Mouse (Mus musculus) cerebellum, adult (tissue): ENCODE results near the gene Gm10447.
A peak's percentile ranks its signal among the peaks of the same experiment; 100 is the strongest.

ENCODE experiments used
- ATAC-seq: cut with Nextera tagmentation; 2 replicates; pipeline ENCODE4 v1.9.2; 2017; ENCODE audit warnings: mild to moderate bottlenecking, moderate library complexity, mixed read lengths; ENCODE audit not compliant: insufficient number of reproducible peaks, low FRiP score, low TSS enrichment

Gene Gm10447

DNA sequence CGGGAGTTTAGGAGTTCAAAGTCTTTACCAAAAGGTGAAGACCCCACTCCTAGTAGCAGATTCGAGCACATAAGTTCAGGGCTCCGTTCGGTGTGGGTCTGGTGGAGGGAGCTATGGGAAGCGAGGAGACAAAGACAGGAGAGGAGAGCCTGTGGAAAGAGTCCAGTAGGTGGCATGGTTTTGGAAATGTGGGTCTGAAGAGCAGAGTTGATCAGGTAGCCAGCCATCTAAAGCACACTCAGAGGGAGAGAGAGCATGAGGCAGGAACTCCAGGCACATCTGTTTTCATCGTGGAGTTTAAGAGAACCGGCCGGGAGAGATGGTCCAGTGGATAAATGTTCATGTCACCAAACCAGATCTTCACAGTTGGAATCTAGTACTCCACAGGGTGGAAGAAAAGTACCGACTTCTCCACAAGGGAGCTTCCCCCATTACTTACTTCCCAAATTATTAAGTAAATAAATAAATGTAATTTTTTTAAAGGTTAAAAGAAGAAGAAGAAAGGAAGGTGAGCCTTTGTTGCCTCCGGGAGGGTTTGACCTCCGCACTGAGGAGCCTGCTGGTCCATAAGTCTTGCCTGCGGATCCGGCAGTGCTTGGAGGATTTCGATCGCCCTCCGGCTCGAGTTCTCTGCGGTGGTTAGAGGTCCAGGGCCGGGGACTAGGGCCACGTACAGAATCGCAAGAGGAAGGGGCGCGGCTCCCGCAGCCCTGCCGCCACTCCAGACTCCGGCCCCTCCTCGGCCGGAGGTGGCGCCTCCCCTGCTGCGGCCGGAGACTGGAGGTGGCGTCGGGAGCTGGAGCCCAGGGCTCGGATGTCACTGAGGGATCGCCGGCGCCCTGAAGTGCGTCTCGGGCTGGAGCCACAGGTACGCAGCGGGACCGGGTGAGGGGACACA is at the start of gene Gm10447, which contains the start of gene Shroom1:
Gene Gm10447, minus strand, starts transcription at position 637 of the 898 bp plus-strand sequence.
Gene Shroom1, plus strand, starts transcription at position 732 of the 898 bp plus-strand sequence.
- ATAC-seq = no peak

DNA sequence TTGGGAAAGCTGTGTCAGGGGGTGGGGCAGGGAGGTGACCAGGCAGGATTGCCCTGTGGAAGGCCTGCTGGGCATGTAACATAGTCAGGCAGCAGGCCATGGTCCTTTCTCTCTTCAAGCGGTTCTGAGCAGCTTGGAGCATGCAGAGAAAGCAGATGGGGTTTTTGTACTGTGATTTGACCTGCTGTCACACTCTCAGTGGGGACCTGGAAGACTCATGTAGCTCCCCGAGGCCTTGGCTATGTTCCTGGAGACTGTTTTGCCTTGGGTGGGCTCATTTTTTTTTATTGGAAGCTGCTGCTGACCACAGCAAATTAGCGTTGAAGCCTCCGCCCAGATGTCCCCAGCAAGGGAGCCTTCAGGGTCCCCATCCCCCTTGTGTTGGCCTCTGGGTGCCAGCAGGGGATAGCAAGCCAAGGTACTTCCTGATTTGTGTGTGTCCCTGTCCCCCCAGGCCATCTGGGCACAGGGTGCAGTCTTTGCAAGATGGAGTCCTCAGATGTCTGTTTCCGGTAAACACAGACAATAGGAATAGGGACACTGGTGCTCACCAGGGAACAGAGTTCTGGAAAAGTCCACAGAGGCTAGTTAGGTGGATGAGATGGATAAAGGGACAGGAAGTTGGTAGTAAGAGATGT is 48.2 kb upstream of the Gm10447 start:
- peak; percentile 85 for ATAC-seq

DNA sequence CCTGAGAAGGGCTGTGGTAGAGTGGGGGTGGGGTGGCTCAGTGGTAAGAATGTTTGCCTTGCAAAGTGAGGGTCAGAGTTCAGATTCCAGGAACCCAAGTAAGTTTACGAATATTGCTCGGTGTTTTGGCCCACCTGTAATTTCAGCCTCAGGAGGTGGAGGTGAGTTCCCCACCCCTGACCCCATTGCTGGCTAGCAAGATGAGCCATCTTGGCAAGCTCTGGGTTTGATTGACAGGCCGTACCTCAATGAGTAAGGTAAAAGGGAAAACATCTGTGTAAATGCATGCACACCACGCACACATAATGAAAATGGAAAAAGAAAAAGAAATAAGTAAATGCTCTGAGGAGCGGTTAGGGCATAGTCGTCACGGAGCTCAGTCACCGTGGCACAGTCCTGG is 47.5 kb upstream of the Gm10447 start:
- ATAC-seq = no peak

DNA sequence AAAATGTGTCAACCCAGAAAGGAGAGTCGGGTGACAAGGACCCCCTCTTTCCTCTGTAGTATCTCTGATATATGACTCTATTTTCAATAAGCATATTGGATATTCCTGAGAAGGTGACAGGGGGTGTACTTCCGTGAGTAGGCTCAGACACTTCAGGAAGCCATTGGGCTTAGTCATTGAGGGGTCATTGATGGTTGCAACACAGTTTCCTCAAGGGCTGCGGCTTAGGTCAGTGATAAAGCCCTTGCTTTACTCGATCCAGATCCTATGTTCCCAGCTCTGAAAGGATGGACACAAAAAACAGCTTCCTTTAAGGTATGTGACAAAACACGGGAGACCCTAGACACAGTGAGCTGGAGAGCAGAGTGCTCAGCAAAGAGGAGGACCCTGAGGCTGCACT is 46.8 kb upstream of the Gm10447 start:
- ATAC-seq = no peak

DNA sequence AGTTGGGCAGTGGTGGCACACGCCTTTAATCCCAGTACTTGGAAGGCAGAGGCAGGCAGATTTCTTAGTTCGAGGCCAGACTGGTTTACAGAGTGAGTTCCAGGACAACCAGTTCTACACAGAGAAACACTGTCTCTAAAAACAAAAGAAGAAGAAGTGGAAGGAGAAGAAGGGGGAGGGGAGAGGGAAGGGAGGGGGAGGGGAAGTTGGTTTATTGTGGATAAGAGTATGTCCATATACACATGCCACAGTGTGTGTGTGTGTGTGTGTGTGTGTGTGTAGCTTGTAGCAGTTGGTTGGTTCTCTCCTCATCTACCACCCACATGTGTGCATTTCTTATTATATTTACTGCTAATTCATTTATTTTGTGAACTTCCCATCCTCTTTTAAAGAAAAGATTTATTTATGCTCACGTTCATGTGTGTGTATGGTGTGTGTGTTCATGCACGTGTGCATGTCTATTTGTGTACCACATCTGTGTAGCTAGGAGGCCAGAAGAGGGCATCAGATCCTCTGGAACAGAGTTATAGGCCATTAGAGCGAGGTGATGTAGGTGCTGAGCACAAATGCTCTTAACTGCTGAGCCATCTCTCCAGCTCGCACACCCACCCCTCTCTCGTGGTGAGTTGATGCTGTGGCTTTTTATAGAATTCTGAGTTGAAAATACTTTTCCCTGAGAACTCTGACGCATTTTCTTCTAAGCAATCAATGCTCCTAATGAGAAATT is 45.3 kb upstream of the Gm10447 start:
- no peak for ATAC-seq

DNA sequence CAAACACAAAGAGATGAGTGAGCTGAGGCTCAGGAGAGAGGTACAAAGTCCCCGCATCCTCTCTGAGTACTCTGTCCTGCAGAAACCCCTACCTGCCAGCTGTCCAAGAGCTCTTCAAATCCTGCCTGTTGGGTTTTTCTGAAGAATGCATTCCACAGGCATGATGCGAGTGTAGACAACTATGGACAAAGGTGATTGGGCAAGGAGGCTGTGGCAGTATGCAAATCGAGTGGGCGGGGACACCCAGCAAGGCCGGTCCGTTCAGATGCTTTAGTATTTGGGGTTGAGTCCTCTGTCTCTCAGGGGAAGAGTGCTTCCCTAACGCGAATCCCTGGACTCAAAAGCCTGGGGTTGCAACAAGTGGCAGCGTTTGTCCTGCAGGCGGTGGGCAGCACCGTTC is 43.7 kb upstream of the Gm10447 start:
- no peak for ATAC-seq

DNA sequence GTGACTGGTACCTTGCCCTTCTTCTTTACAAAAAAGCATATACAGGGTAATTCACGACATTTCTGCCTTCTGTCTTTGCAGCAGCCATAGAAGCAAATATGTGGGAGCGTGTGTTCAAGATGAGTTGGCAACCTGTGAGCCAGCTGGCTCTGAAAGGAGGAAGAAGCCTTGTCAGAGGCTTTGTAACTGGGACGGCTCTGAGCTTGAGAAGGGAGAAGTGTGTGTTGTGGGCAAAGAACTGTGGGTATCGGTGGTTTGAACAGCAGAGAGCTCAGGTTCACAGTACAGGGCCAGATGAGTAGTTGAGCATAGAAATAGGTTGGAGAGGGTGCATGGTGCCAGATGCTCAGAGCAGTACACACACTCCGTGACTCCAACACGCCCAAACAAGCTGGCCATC is 40.0 kb upstream of the Gm10447 start:
- no peak for ATAC-seq

DNA sequence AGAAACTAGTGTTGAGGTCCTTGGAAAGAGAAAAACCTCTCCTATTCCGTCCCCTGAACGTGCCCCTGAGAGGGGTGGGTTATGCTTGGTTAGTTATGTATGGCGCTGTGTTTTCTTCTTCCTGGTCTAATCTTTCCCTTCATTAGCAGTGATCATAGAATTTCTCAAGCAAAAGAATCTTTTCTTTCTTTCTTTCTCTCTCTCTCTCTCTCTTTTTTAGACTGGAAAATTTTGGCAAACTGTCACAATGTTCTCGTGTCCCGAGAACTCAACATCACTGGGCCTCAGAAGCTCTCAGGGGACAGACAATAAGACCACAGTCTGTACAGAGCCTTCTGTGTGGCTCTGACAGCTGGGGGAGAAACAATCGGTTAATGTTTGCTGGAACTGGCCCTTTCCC is 38.5 kb upstream of the Gm10447 start:
- ATAC-seq = no peak

DNA sequence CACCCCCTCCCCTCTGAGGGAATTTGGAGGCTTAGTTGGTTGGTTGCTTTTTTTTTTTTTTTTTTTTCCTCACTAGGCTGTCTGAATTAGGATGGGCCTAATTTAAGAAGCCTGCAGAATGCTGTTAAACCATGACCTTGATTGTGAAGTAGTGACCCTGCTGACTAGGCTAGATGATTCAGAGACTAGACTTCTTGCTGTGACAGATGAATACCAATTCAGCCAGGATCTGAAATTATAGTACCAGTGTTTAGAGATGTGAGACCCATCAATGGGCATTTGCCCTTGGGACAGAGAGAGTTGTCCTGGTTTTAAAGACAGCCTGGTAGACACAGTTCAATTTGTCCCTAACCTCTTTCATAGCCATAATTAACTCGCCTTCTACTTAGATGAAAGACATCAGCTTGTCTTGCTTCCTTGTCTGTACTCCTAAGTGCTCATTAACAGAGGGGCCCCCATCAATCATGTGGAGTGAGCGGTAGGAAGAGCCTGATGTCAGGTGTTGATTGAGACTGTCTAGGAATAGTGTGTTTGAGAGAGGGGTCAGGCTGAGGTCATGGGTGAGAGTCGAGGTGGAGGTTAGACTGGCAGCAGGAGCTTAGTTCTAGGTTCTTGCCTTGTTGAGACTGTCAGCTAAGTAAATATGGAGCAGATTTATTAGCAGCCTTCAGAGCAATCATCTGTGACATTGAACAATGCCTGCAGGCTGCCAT is 36.5 kb upstream of the Gm10447 start:
- ATAC-seq = no peak

DNA sequence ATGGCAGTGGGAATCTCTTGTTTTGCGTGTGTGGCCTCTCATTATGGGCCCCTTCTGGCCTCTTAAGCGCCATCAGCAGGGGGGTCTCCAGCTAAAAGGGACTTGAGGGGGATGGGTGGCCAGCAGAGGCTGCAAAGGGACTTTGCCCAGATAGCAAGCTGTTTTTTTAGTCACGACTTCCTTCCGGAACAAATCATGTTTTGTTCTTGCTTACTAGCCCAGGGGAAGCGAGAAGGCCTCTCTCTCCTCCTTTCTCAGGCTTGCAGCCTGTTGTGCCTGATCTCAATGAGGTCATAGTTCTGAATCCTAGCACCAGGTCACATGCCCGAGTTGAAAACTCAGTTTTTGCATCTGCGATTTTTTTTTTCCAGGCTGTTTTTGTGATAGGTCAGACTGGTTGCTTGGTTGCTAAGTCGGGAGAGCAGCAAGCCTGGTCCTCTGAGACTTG is 35.1 kb upstream of the Gm10447 start:
- no peak for ATAC-seq

DNA sequence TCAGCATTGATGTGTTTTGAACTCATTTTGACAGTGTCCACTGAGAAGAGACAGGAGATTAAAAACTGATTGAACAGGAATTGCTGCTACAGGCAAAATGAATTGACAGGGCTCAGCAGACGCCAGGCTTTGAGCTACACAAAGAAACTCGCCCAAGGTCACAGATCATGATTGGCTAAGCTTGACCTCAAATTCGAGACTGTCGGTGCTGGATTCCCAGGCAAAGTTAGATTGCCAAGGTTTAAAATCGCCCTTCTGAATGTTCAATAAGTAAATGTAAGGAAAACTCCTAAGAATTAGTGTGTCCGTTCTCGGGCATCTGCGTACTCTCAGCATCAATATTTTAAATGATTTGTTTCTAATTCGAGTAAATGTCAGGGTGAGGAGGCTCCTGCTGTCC is 32.5 kb upstream of the Gm10447 start:
- ATAC-seq = no peak

DNA sequence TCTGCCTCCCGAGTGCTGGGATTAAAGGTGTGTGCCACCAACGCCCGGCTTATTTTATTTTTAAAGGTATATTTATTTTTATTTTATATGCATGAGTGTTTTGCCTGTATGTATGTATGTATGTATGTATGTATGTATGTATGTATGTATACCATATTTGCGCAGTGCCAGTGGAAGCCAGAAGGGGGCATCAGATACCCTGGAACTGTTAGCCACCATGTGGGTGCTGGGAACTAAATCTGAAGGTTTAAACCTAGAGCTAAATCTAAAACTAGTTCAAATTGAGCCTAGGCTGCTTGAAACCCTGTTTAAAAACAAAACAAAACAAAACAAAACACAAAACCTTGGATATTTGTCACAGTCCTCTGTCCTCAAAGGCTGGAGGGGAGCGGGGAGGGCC is 32.1 kb upstream of the Gm10447 start:
- ATAC-seq = no peak

DNA sequence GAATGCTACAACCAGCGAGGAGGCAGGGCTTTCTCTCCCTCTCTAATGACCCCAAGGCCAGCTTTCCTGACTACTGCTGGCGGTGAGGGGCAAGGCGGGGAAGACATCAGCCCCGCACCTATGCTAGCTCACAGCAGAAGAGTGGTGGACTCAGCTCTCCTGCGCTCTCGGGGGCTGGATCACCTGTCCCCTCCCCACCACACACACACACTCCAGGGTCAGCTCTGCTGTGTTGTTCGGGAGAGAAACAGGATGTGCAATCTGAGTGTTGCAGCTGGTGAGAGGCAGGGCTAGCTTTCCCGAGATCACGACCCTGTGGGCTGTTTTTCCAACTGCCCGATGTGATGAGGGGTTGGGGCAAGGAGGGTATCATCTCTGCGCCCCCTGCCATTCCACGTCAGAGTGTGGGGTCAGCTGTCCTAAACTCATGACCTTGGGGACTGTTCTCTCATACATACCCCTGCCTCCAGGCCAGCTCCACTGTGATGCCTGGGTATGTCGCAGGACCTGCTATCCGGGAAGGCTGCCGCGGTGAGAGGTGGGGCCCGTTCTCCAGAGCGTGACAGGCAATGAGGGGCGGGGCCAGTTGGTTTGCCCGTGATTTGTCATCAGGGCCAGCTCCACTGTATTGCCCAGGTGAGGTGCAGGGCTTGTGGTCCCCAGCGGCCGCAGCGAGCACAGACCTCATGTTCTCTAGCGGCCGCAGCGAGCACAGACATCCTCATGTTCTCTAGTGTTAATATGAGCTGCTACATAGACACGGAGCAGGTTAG is 30.1 kb upstream of the Gm10447 start:
- ATAC-seq = peak; percentile 80

DNA sequence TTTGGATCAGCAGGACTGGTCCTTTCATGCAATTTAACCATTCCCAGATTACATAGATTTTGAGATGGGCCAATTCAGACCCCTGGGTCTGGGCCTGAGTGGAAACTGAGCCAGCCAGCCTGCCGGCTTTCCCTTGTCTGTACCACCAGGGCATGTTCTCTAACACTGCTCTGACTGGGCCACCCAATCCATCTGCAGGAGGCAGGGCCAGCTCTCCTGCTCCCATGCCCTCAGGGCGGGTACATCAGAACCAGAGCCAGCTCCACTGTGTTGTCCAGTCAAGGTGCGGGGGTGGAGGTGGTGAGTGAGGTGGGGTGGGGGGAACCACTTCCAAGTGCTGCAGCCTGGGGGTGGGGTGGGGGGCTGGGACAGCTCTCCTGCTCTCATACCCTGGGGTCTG is 29.4 kb upstream of the Gm10447 start:
- ATAC-seq = no peak

DNA sequence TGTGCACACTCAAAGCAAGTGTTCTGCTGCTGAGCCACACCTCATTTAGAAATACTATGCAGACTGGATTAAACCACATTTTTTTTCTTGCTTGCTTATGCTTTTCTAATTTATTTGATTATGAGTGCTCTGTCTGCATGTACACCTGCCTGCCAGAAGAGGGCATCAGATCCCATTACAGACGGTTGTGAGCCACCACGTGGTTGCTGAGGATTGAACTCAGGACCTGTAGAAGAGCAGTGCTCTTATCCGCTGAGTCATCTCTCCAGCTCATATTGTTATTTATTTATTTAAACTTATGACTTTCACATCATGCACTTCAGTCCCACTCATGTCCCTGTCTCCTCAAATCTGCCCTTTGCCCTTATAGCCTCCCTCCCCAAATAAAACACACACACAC is 28.8 kb upstream of the Gm10447 start:
- ATAC-seq = no peak

DNA sequence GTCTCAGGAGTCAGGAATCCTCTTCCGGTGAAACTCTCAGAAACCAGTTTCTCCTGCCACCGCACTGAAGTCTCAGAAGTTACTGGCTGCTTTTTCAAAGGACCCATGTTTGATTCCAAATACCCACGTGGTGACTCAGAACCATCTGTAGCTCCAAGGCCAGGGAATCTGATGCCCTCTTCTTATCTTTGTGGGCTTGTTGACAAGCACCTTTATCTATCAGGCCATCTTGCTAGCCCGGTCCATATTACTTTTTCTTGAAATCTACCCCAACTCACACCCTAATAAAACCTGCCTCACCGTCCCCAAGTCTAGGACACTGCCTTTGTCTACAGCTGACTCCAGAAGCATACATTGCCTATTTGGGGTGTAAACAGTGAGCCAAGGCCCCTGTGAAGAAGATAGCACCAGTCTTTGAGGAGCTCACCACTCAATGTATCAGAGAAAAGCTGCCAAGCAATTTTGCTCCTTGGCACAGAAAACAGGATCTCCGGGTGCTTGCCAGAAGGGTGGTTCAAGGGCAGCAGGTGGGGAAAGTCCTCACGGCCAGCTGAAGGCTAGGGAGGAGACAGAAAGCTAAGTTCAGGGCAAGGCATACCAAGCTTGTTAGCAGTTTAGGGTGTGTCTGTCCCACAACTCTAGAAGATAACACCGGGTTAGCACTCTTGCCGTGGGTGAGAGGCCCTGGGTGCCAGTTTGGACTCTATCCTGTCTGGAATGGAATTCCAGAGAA is 26.4 kb upstream of the Gm10447 start:
- ATAC-seq = no peak

DNA sequence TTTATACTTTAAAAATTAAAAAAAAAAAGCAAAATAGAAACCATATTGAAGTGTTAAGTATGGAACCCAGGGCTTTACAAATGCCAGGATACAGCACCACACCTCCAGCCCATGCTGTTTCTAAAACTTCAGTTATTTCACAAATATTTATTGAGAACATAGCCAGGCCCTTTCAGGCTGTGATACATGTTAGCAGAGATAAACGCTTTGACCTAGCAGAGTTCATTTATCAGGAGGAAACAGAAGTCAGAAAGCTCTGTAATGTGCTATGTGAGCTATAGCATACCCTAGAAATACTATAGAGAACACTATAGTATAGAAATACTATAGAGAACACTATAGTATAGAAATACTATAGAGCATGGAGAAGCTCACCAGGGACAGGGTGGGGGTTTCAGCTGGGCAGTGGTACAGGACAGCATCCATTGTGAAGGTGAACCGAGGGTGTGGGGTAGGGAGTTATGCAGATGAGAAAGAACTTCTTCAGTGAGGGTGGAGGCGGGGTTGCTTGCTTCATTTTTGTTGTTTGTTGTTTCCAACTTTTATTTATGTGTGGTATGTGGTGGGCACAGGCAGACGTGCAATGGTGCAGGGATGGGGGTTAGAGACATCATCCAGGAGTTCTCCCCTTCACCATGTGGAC is 24.3 kb upstream of the Gm10447 start:
- no peak for ATAC-seq

DNA sequence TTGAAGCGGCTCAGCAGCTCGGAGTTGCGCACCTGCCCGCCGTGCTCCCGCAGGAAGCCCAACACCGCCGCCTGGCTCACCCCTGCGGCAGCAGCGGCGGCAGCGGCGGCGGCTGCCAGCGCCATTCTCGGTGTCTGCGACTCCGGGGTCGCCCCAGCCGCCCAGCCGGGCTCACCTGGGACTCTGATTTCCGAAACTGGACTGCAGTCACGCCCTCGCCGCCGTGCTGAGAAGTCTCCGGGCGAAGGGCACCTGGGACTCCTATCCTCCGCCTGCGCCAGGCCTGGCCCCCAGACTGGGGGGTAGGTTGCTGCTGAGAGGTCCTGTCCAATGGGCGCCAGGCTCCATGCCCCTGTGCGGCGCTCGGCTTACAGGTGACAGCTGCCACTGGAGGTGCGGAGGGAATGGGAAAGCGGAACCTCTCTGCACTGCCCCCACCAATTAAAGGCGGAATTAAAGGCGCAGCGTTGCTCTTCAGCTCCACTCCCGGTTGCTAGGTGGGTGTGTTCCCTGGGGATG is 22.9 kb upstream of the Gm10447 start, which contains the start of the genes Gm9945 and Sowaha:
Gene Gm9945, plus strand, starts transcription at position 384 of the 519 bp plus-strand sequence.
Gene Sowaha, minus strand, starts transcription at position 492 of the 519 bp plus-strand sequence.
- ATAC-seq = peak; percentile 79; the same call in 1 of the 2 replicates
